Mouse (Mus musculus): ENCODE results near the gene Mrps18a. TPM values are rescaled to one million over a fixed set of nuclear protein-coding genes. Genes with fewer than 3 reads are reported as not detected.

Mrps18a gene
- polyA plus RNA-seq, 1 experiment from 2014 or later, result 158 TPM

GRCm38 (mm10) chr17:46168768-46169167 is 58.0 kb downstream of the Mrps18a start:
- Histone ChIP-seq H3K4me3 (ENCODE audit: low read depth, low read length) (no peak overlapping the region), H3K9me3 (replicated peaks; ENCODE audit: control insufficient read depth, low read length, poor library complexity, severe bottlenecking) (no peaks in the 10 kb centered on the region), H3K9ac (ENCODE audit: low read depth, low read length) (no peak overlapping the region), H3K27ac (ENCODE audit: low read length) (no peak overlapping the region), H3K27me3 (ENCODE audit: control insufficient read depth, insufficient read depth, low read depth, low read length) (no peaks in the 10 kb centered on the region), H3K4me1 (ENCODE audit: control insufficient read depth, insufficient read depth, low read length) (no peaks in the 10 kb centered on the region), H3K36me3 (ENCODE audit: control insufficient read depth, insufficient read depth, low read length) (peaks cover 48% of the 10 kb centered on the region), H3K4me2 (ENCODE audit: low read length) (no peak overlapping the region)
- 89% methylated on average over 5 of the region's 5 CpGs for WGBS
- ATAC-seq, result no peak

- Histone ChIP-seq H3K27ac (ENCODE audit: low read length) (no peak overlapping the region), H3K9ac (ENCODE audit: low read depth, low read length) (no peak overlapping the region), H3K9me3 (replicated peaks; ENCODE audit: control insufficient read depth, low read length, poor library complexity, severe bottlenecking) (no peaks in the 10 kb centered on the region), H3K4me2 (ENCODE audit: low read length) (no peak overlapping the region), H3K36me3 (ENCODE audit: control insufficient read depth, insufficient read depth, low read length) (peaks cover 39% of the 10 kb centered on the region), H3K4me1 (ENCODE audit: control insufficient read depth, insufficient read depth, low read length) (no peaks in the 10 kb centered on the region), H3K4me3 (ENCODE audit: low read depth, low read length) (no peak overlapping the region), H3K27me3 (ENCODE audit: control insufficient read depth, insufficient read depth, low read depth, low read length) (no peaks in the 10 kb centered on the region)
- no peak for ATAC-seq
- 82% methylated on average over 3 of the region's 3 CpGs for WGBS
Measured at GRCm38 (mm10) chr17:46170538-46170937, 59.8 kb downstream of the Mrps18a start.

Other genes with a start within 250 kb of the Mrps18a start
- gene Vegfa, start 78.6 kb upstream of the Mrps18a start, polyA plus RNA-seq (2015; fragmentation: Nextera tagmentation; extraction: Ambion mirVana), result 3.4 and 4.7 TPM in 2 replicates
- gene Rsph9, start 33.2 kb downstream of the Mrps18a start, polyA plus RNA-seq (2015; fragmentation: Nextera tagmentation; extraction: Ambion mirVana), result 61.6 and 74.5 TPM in 2 replicates
- gene Mad2l1bp, start 42.6 kb downstream of the Mrps18a start, polyA plus RNA-seq (2015; fragmentation: Nextera tagmentation; extraction: Ambion mirVana), result 21.9 and 22.6 TPM in 2 replicates
- 41.3 and 42.8 TPM in 2 replicates for gene Gtpbp2, start 50.0 kb downstream of the Mrps18a start, polyA plus RNA-seq (2015; fragmentation: Nextera tagmentation; extraction: Ambion mirVana)
- 7.7 and 7.8 TPM in 2 replicates for gene Polh, start 91.7 kb downstream of the Mrps18a start, polyA plus RNA-seq (2015; fragmentation: Nextera tagmentation; extraction: Ambion mirVana)
- 36.0 and 37.4 TPM in 2 replicates for gene Xpo5, start 91.8 kb downstream of the Mrps18a start, polyA plus RNA-seq (2015; fragmentation: Nextera tagmentation; extraction: Ambion mirVana)
- 71.3 and 80.7 TPM in 2 replicates for gene Polr1c, start 137.1 kb downstream of the Mrps18a start, polyA plus RNA-seq (2015; fragmentation: Nextera tagmentation; extraction: Ambion mirVana)
- gene Yipf3, start 137.1 kb downstream of the Mrps18a start, polyA plus RNA-seq (2015; fragmentation: Nextera tagmentation; extraction: Ambion mirVana), result 79.4 and 87.2 TPM in 2 replicates
- gene Lrrc73, start 142.5 kb downstream of the Mrps18a start, polyA plus RNA-seq (2015; fragmentation: Nextera tagmentation; extraction: Ambion mirVana), result 16.6 and 18.3 TPM in 2 replicates
- gene Tjap1, start 172.0 kb downstream of the Mrps18a start, polyA plus RNA-seq (2015; fragmentation: Nextera tagmentation; extraction: Ambion mirVana), result 28.4 and 28.6 TPM in 2 replicates
- 20.6 and 25.8 TPM in 2 replicates for gene Dlk2, start 186.4 kb downstream of the Mrps18a start, polyA plus RNA-seq (2015; fragmentation: Nextera tagmentation; extraction: Ambion mirVana)
- gene Abcc10, start 217.4 kb downstream of the Mrps18a start, polyA plus RNA-seq (2015; fragmentation: Nextera tagmentation; extraction: Ambion mirVana), result 9.3 and 10.3 TPM in 2 replicates

Measured in midbrain, embryonic 16.5 days (tissue).